Mouse (Mus musculus) lung, adult 10 weeks (tissue): Measurements from ENCODE around the gene Gm15446. TPM values are rescaled to one million over a fixed set of nuclear protein-coding genes. Genes with fewer than 3 reads are reported as not detected.

Experiments used
- polyA plus RNA-seq: library from polyadenylated mRNA; stranded (reverse); fragments of 350-450 nt; fragmentation: Illumina TruSeq; extraction: RNeasy Lipid Tissue Mini Kit (QIAGEN cat#74804); gene quantifications from one replicate; pipeline ENCODE4 v1.2.3, GENCODE M21; 2014; ENCODE audit warnings: low read depth, low replicate concordance; ENCODE audit not compliant: insufficient read depth

The Gm15446 gene
- 6.7 TPM for polyA plus RNA-seq

DNA sequence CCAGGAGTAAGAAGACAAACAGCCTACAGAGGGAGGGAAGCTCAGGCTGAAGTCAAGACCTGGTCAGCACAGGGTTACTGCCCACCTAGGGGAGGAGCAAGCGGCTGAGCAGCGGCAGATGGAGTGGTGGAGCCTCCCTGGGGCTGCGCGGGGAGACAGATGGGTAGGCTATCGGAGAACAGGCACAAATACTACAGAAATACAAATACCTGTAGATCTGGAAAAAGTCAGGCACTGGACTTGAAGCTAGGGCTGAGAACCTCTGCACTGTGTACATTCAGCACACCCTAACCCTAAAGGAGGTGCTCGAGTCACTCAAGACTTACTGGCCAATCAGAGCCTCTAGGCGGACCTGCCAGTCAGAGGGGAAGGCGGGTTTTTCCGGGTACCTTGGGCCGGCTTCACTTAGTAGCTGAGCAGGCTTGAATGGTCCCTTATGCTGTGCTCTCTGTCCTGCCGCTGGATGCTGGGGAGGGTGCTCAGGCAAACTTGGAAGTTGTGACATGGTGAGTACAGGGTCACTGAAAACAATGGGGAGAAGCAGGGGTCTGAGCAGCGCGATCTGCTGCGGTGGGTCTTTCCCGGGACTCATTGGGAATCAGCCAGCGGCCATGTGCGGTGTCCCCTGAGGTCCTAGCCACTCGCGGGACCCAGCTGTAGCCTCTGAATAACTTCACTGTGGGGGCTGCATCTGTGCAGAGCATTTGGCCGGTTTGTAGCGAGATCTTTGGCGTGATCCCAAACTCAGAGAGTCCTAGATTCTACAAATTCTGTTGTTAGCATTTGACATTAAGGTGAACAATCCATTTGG, at the start of gene Gm15446:
Gm15446 (plus strand) TSS at position 140 of the 811 bp plus-strand sequence.

Other genes with a start within 250 kb of the Gm15446 start
- 0.84 TPM for gene 5430403G16Rik, start 232.4 kb upstream of the Gm15446 start, polyA plus RNA-seq
- gene 4930522L14Rik, start 171.5 kb upstream of the Gm15446 start, polyA plus RNA-seq: 5.9 TPM
- gene Zfp932, start 73.1 kb downstream of the Gm15446 start, polyA plus RNA-seq: 13.1 TPM
- 1.9 TPM for gene Gm17655, start 149.1 kb downstream of the Gm15446 start, polyA plus RNA-seq
- gene Gm35315, start 171.0 kb downstream of the Gm15446 start, polyA plus RNA-seq: 0.23 TPM
- 0.45 TPM for gene Plcxd1, start 176.6 kb downstream of the Gm15446 start, polyA plus RNA-seq
- 32.5 TPM for gene Gtpbp6, start 184.8 kb downstream of the Gm15446 start, polyA plus RNA-seq
- 2.1 TPM for gene Zfp605, start 186.7 kb downstream of the Gm15446 start, polyA plus RNA-seq
- gene Chfr, start 212.4 kb downstream of the Gm15446 start, polyA plus RNA-seq: 17.1 TPM